Mouse (Mus musculus) megakaryocyte, embryonic 14.5 days (primary cell): ENCODE data around the gene 9530077C05Rik. TPM values are rescaled to one million over a fixed set of nuclear protein-coding genes. Genes with fewer than 3 reads are reported as not detected.

Source experiments
- H3K27me3 ChIP-seq: replicated peaks from 2 replicates; pipeline ENCODE3; 2012; ENCODE audit warnings: inconsistent platforms
- H3K36me3 ChIP-seq: replicated peaks from 2 replicates; pipeline ENCODE3; 2012; ENCODE audit warnings: low read length, inconsistent platforms, mixed read lengths
- H3K4me1 ChIP-seq: 2 replicates; pipeline ENCODE4 v1.6.1; 2012; ENCODE audit warnings: inconsistent platforms
- H3K4me3 ChIP-seq: replicated peaks from 2 replicates; pipeline ENCODE3; 2012; ENCODE audit warnings: moderate library complexity, mild to moderate bottlenecking, inconsistent platforms
- H3K9me3 ChIP-seq: 2 replicates; pipeline ENCODE4 v1.6.1; 2012; ENCODE audit warnings: inconsistent platforms
- FLI1 ChIP-seq: IDR thresholded peaks from 2 replicates; pipeline ENCODE4 v1.6.1; 2012; ENCODE audit warnings: low read length, inconsistent platforms, mixed read lengths
- GATA1 ChIP-seq: IDR thresholded peaks from 3 replicates; pipeline ENCODE4 v1.6.1; 2012; ENCODE audit warnings: mixed read lengths, low read length, inconsistent platforms, borderline replicate concordance
- polyA plus RNA-seq: library from polyadenylated mRNA; stranded (reverse); fragments of >175 nt; gene quantifications from 2 replicates; pipeline ENCODE4 v1.2.3, GENCODE M21; 2012; ENCODE audit warnings: low replicate concordance; ENCODE audit not compliant: insufficient read depth

9530077C05Rik gene
- polyA plus RNA-seq, 1 experiment, result not detected

DNA sequence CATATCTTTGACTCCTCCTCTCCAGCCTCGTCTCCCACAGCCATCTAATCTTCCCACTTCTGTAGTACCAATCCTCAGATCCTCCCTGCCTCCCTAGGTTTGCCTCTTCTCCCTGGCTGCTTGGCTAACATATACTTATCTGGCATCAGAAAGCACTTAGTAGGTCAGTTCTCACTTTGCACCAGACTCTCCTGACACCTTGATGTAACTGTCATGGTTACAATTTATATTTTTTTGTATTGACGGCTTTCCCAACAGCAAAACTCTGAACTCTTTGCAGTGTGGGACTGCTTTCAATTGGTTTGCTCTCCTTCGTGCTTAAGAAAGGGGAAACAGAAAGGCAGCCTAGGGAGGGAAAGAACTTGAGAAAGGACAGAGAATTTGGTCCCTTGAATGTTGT, 4.9 kb downstream of the 9530077C05Rik start:
- peaks cover 21% of the 10 kb centered on the region for H3K4me1 ChIP-seq
- TF ChIP-seq FLI1, result no peak
- TF ChIP-seq GATA1, result no peak
- no peaks in the 10 kb centered on the region for H3K36me3 ChIP-seq
- H3K4me3 ChIP-seq, result no peak overlapping the region
- peaks cover 12% of the 10 kb centered on the region for H3K27me3 ChIP-seq
- no peaks in the 10 kb centered on the region for H3K9me3 ChIP-seq

DNA sequence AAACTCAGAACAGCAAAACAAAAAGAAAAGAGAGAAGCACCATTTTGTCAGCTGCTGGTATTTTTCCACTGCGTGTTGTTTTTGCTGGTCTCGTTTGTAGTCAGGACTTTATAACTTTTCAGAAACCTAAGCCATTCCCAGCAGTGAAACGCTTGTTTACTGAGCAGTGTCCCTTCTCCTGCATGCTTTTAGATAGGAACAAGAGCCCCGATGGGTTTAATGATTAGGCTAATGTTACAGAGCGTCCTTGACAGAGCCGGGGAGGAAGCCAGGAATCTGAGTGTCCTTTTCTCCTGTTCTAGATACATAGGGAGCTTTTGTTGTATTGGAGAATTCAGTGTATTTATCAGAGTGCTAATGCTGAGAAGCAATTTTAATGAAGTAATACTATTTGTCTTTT, 6.2 kb downstream of the 9530077C05Rik start:
- TF ChIP-seq GATA1 (no peak), FLI1 (no peak)
- Histone ChIP-seq H3K27me3 (peaks cover 12% of the 10 kb centered on the region), H3K4me3 (no peak overlapping the region), H3K4me1 (peaks cover 14% of the 10 kb centered on the region), H3K9me3 (no peaks in the 10 kb centered on the region), H3K36me3 (no peaks in the 10 kb centered on the region)

DNA sequence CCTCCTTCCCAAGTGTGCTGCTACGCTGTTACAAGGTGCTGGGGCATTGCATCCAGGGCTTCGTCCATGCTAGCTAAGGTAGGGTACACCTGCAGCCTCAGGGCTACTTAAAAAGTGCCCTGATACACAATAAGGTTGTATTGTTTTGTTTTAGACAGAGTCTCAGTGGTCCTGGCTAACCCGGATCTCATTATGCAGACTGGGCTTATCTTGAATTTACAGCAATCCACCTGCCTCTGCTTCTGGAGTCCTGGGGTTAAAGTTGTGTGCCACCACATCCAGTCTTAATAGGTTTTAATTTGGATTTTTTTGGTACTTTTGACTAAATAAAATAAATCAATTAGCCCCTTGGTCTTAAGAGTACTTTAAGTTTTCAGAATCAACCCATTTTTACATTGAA, 8.6 kb downstream of the 9530077C05Rik start:
- TF ChIP-seq GATA1, result no peak
- TF ChIP-seq FLI1, result no peak
- H3K4me1 ChIP-seq, result peaks cover 6% of the 10 kb centered on the region; the same call in 1 of the 2 replicates
- peaks cover 8% of the 10 kb centered on the region for H3K27me3 ChIP-seq
- no peaks in the 10 kb centered on the region for H3K36me3 ChIP-seq
- H3K9me3 ChIP-seq, result no peaks in the 10 kb centered on the region
- no peak overlapping the region for H3K4me3 ChIP-seq

DNA sequence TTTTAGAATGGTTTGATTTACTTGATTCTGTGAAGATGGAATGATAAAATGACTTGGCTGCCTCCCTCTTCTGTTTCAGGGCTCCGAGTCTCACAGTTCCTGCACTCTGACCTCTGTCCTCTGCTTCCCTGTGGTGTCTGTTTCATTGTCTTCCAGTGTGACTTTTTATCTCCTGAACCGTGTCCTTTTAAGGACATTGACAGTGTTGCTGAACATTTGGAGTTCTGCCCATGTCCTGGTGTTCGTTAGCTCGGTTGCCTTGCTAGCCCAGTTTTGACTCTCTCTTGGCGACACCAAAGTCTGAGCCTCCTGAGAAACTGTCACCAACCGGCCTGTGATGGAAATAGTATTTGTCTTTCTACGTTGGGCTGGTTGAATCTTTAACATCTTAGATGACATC, 9.2 kb downstream of the 9530077C05Rik start:
- Histone ChIP-seq H3K4me1 (0 out of 2 replicates have a peak, but pooled peaks cover 3% of the 10 kb centered on the region), H3K36me3 (no peaks in the 10 kb centered on the region), H3K4me3 (no peak overlapping the region), H3K9me3 (no peaks in the 10 kb centered on the region), H3K27me3 (peaks cover 6% of the 10 kb centered on the region)
- no peak for TF ChIP-seq FLI1
- TF ChIP-seq GATA1, result no peak

DNA sequence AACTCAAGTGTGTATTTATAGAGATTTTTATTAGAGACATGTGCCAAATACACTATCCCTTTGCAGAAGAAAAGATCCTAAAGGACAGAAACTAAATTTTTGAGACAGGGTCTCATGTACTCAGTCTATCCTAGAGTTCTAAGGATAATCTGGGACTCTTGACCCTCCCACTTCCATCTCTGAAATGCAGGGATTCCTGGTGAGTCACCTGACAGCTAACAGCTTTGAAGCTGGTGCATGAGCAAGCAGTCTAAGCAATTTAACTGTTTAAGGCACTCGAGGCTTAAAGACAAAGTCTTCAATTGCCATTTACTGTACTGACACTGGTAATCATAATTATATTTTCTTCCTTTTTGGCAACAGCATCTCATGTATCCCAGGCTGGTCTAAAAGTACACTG, 11.2 kb downstream of the 9530077C05Rik start:
- Histone ChIP-seq H3K36me3 (no peaks in the 10 kb centered on the region), H3K27me3 (peaks cover 3% of the 10 kb centered on the region), H3K9me3 (no peaks in the 10 kb centered on the region), H3K4me3 (no peak overlapping the region), H3K4me1 (0 out of 2 replicates have a peak, but pooled peaks cover 3% of the 10 kb centered on the region)
- TF ChIP-seq FLI1, result no peak
- TF ChIP-seq GATA1, result no peak

DNA sequence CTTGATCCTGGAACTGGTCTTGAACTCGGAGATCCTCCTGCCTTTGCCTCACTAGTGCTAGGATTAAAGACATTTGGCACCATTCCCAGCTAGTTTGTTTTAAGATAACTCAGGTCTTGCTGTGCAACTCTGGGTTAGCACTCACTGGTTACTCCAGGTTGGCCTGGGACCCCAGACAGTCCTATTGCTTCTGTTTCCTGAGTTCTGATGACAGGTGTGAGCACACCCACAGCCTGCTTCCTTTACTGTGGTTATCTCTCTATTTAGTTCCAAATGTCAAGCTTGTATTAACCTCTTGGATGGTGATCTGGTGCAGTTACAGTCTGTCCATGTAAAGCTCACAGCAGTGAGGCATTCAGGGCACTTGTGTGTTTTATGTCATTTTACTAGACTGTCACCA, 12.2 kb downstream of the 9530077C05Rik start:
- Histone ChIP-seq H3K4me1 (peaks cover 7% of the 10 kb centered on the region), H3K27me3 (no peaks in the 10 kb centered on the region), H3K9me3 (no peaks in the 10 kb centered on the region), H3K36me3 (no peaks in the 10 kb centered on the region), H3K4me3 (no peak overlapping the region)
- TF ChIP-seq FLI1, result no peak
- TF ChIP-seq GATA1, result no peak

DNA sequence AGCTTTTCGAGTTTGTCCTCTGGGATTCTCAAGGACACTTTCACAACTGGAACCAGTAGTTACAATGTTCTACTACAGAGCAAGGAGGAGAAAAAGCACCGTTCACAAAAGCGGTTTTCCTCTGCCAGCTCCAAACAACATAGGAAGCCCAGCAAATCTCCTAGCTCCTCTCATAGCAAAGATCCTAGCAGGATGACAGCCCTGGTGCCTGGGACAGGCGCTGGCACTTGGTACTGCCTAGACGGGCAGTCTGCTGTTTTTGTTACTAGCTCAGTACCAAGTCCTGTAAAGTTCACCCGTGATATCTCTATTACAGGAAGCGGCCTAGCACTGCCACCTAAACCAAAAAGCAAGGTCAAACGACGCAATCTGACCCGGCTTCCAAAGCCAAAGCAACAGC, 12.9 kb downstream of the 9530077C05Rik start:
- no peaks in the 10 kb centered on the region for H3K9me3 ChIP-seq
- no peaks in the 10 kb centered on the region for H3K36me3 ChIP-seq
- H3K4me1 ChIP-seq, result peaks cover 13% of the 10 kb centered on the region
- H3K4me3 ChIP-seq, result no peak overlapping the region
- TF ChIP-seq FLI1 (no peak), GATA1 (no peak)
- no peaks in the 10 kb centered on the region for H3K27me3 ChIP-seq

DNA sequence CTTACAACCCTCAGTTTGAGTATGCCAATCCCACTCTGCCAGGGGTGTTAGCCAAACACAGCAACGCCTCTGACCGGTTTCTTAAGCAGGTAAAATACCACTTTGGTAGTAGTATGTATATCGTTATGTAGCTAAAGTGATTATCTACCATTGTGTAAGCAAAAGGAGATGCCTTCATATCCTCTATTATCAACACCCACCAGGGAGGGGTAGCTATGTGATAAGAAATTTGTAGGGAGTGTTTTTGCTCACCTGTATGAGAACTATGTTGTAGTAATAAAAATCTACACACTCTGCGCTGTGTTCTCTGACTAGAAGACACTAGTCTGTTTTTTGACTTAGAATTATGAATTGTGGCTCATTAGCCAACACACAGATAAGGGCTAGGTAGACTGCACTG, 13.4 kb downstream of the 9530077C05Rik start:
- Histone ChIP-seq H3K27me3 (no peaks in the 10 kb centered on the region), H3K4me1 (peaks cover 14% of the 10 kb centered on the region), H3K9me3 (no peaks in the 10 kb centered on the region), H3K4me3 (no peak overlapping the region), H3K36me3 (no peaks in the 10 kb centered on the region)
- TF ChIP-seq FLI1 (no peak), GATA1 (no peak)

DNA sequence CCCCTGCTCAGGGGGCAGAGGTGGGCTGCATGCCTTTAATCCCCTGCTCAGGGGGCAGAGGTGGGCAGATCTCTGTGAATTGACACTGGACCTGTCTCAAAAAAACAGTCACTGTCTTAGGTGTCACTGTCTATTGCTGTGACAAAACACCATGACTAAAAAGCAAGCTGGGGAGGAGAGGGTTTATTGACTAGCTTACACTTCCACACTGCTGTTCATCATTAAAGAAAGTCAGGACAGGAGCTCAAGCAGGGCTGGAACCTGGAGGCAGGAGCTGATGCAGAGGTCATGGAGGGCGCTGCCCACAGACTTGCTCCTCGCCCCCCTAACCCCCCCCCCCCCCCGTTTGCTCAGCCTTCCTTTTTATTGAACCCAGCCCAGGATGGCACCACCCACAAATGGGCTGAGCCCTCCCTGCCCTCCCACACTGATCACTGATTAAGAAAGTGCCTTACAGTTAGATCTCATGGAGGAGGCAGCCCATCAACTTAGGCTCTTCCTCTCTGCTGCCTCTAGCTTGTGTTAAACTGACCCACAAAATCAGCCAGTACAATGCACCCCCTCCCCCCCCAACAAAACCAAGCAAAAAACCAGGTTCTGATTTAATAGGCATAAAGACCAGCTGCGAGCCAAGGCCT, 16.8 kb downstream of the 9530077C05Rik start:
- peaks cover 8% of the 10 kb centered on the region for H3K9me3 ChIP-seq
- H3K27me3 ChIP-seq, result no peaks in the 10 kb centered on the region
- peaks cover 20% of the 10 kb centered on the region for H3K4me1 ChIP-seq
- H3K4me3 ChIP-seq, result no peak overlapping the region
- no peak for TF ChIP-seq FLI1
- TF ChIP-seq GATA1, result no peak
- no peaks in the 10 kb centered on the region for H3K36me3 ChIP-seq

DNA sequence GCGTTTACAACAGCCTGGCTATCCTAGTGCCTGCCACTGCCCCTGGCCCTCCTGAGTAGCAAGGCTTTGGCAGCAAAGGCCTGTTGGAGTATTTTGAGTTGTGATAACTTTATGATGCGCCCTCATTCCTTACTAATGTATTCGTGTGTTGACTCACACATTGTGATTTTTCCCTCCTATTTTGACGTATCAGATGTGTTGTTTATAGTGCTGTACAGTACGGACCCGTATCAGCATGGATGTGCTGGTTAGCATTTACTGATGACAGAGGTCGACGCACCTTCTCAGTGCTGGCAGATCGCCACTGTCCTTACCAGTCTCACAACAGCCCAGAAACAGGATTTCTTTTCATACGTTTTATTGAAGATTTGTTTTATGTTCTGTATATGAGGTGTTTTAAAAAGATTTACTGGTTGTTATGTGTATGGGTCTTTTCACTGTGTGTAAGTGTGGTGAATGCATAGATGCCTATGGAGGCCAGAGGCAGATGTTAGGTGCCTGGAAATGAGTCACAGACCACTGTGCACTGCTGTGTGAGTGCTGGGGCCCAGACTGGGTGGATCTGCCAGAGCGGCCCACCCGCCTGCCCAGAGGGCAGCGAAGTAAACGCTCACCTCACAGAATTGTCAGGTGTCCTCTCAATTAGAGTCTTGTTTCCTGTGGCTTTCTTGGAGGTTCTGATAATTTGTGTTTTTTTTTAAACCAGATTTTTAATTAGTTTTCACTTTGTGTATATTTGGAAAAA, 17.5 kb downstream of the 9530077C05Rik start:
- no peak overlapping the region for H3K4me3 ChIP-seq
- H3K27me3 ChIP-seq, result no peaks in the 10 kb centered on the region
- H3K9me3 ChIP-seq, result peaks cover 8% of the 10 kb centered on the region
- H3K4me1 ChIP-seq, result peaks cover 16% of the 10 kb centered on the region
- H3K36me3 ChIP-seq, result no peaks in the 10 kb centered on the region
- TF ChIP-seq FLI1, result no peak
- no peak for TF ChIP-seq GATA1
